Mouse (Mus musculus) stomach, embryonic 15.5 days (tissue): ENCODE results near the gene Asphd1. TPM values are rescaled to one million over a fixed set of nuclear protein-coding genes. Genes with fewer than 3 reads are reported as not detected.

Experiments
- ATAC-seq: fragments of 200-750 bp; cut with Nextera tagmentation; 2 replicates; pipeline ENCODE4 v1.8.0; 2017; ENCODE audit warnings: low read depth, moderate number of reproducible peaks, moderate TSS enrichment; ENCODE audit not compliant: insufficient read depth, low FRiP score
- H3K27ac ChIP-seq: fragments of 300-500 bp; sonication (generic); 2 replicates; pipeline ENCODE4 v1.5.1; 2015; ENCODE audit warnings: mild to moderate bottlenecking, inconsistent platforms
- H3K27me3 ChIP-seq: fragments of 300-500 bp; sonication (generic); replicated peaks from 2 replicates; pipeline ENCODE4 v1.6.1; 2015; ENCODE audit warnings: inconsistent platforms
- H3K36me3 ChIP-seq: fragments of 300-500 bp; sonication (generic); 2 replicates; pipeline ENCODE4 v1.6.1; 2015; ENCODE audit warnings: inconsistent platforms
- H3K4me1 ChIP-seq: fragments of 300-500 bp; sonication (generic); 2 replicates; pipeline ENCODE4 v1.6.1; 2015; ENCODE audit warnings: inconsistent platforms
- H3K4me2 ChIP-seq: fragments of 300-500 bp; sonication (generic); 2 replicates; pipeline ENCODE4 v1.6.1; 2015; ENCODE audit warnings: mild to moderate bottlenecking, inconsistent platforms
- H3K4me3 ChIP-seq: fragments of 300-500 bp; sonication (generic); replicated peaks from 2 replicates; pipeline ENCODE4 v1.5.1; 2015; ENCODE audit warnings: inconsistent platforms
- H3K9ac ChIP-seq: fragments of 300-500 bp; sonication (generic); 2 replicates; pipeline ENCODE4 v1.6.1; 2015; ENCODE audit warnings: inconsistent platforms
- H3K9me3 ChIP-seq: fragments of 300-500 bp; sonication (generic); 2 replicates; pipeline ENCODE4 v1.6.1; 2016; ENCODE audit warnings: inconsistent platforms
- WGBS: fragments of 180-500 bp; shearing (Covaris S2); methylation state at CpG from one replicate; pipeline ENCODE4 v1.1.7; 2015; 5-methylcytosine and 5-hydroxymethylcytosine counted together
- polyA plus RNA-seq: library from polyadenylated mRNA; unstranded; fragments of >200 nt; fragmentation: Nextera tagmentation; extraction: Ambion mirVana; gene quantifications from 2 replicates; pipeline ENCODE4 v1.2.1, GENCODE M21; 2015

The Asphd1 gene
- polyA plus RNA-seq = 0.37 and 0.44 TPM in 2 replicates

- ATAC-seq = peak; percentile 19
- WGBS = under 1% methylated on average over 21 of the region's 21 CpGs
- no peak within 1 kb of the TSS for H3K9ac ChIP-seq
- H3K27ac ChIP-seq = no peak within 1 kb of the TSS
- H3K36me3 ChIP-seq = no peaks in the 10 kb centered on the region
- H3K4me1 ChIP-seq = peaks cover 5% of the 10 kb centered on the region
- peaks cover 27% of the 10 kb centered on the region for H3K27me3 ChIP-seq
- H3K4me3 ChIP-seq = peak within 1 kb of the TSS; percentile 51
- H3K9me3 ChIP-seq = no peaks in the 10 kb centered on the region
- peak within 1 kb of the TSS; percentile 99 for H3K4me2 ChIP-seq
Measured at GRCm38 (mm10) chr7:126949403-126949792, at the start of gene Asphd1. TSS of gene Asphd1 (minus strand) at chr7:126949582.

- no peaks in the 10 kb centered on the region for H3K27me3 ChIP-seq
- no peaks in the 10 kb centered on the region for H3K9me3 ChIP-seq
- H3K4me2 ChIP-seq = no peak overlapping the region
- no peak overlapping the region for H3K4me3 ChIP-seq
- no peaks in the 10 kb centered on the region for H3K4me1 ChIP-seq
- 0 out of 2 replicates have a peak, but pooled peaks cover 5% of the 10 kb centered on the region for H3K36me3 ChIP-seq
- WGBS = 79% methylated on average over 4 of the region's 4 CpGs
- no peak for ATAC-seq
- H3K27ac ChIP-seq = no peak overlapping the region
- H3K9ac ChIP-seq = no peak overlapping the region
Measured at GRCm38 (mm10) chr7:126996449-126996848, 47.1 kb upstream of the Asphd1 start.

GRCm38 (mm10) chr7:126988816-126989215, 39.4 kb upstream of the Asphd1 start:
- H3K4me3 ChIP-seq = no peak overlapping the region
- H3K27me3 ChIP-seq = no peaks in the 10 kb centered on the region
- WGBS = 70% methylated on average over 8 of the region's 8 CpGs
- ATAC-seq = no peak
- no peak overlapping the region for H3K4me2 ChIP-seq
- no peak overlapping the region for H3K27ac ChIP-seq
- no peaks in the 10 kb centered on the region for H3K36me3 ChIP-seq
- no peak overlapping the region for H3K9ac ChIP-seq
- H3K4me1 ChIP-seq = no peaks in the 10 kb centered on the region
- no peaks in the 10 kb centered on the region for H3K9me3 ChIP-seq

- 0 out of 2 replicates have a peak, but pooled peaks have one; percentile 54 for ATAC-seq
- WGBS = 40% methylated on average over 9 of the region's 9 CpGs
- H3K4me1 ChIP-seq = no peaks in the 10 kb centered on the region
- H3K36me3 ChIP-seq = no peaks in the 10 kb centered on the region
- no peak overlapping the region for H3K9ac ChIP-seq
- no peaks in the 10 kb centered on the region for H3K27me3 ChIP-seq
- H3K4me2 ChIP-seq = no peak overlapping the region
- no peak overlapping the region for H3K27ac ChIP-seq
- no peak overlapping the region for H3K4me3 ChIP-seq
- H3K9me3 ChIP-seq = no peaks in the 10 kb centered on the region
Measured at GRCm38 (mm10) chr7:126986319-126986718, 36.9 kb upstream of the Asphd1 start.

GRCm38 (mm10) chr7:126984667-126985444, 35.5 kb upstream of the Asphd1 start:
- H3K27me3 ChIP-seq = no peaks in the 10 kb centered on the region
- 44% methylated on average over 10 of the region's 10 CpGs for WGBS
- H3K9ac ChIP-seq = no peak overlapping the region
- H3K4me1 ChIP-seq = no peaks in the 10 kb centered on the region
- no peak overlapping the region for H3K4me3 ChIP-seq
- no peak for ATAC-seq
- no peak overlapping the region for H3K27ac ChIP-seq
- no peaks in the 10 kb centered on the region for H3K9me3 ChIP-seq
- no peak overlapping the region for H3K4me2 ChIP-seq
- H3K36me3 ChIP-seq = peaks cover 3% of the 10 kb centered on the region; the same call in 1 of the 2 replicates

GRCm38 (mm10) chr7:126983113-126983512, 33.7 kb upstream of the Asphd1 start:
- WGBS = 67% methylated on average over 7 of the region's 7 CpGs
- H3K4me2 ChIP-seq = no peak overlapping the region
- H3K27ac ChIP-seq = no peak overlapping the region
- no peak overlapping the region for H3K9ac ChIP-seq
- ATAC-seq = no peak
- peaks cover 4% of the 10 kb centered on the region; the same call in 1 of the 2 replicates for H3K4me1 ChIP-seq
- no peaks in the 10 kb centered on the region for H3K27me3 ChIP-seq
- H3K4me3 ChIP-seq = no peak overlapping the region
- H3K36me3 ChIP-seq = peaks cover 18% of the 10 kb centered on the region
- no peaks in the 10 kb centered on the region for H3K9me3 ChIP-seq

- WGBS = 78% methylated on average over 4 of the region's 4 CpGs
- peaks cover 11% of the 10 kb centered on the region; the same call in 1 of the 2 replicates for H3K4me1 ChIP-seq
- no peak overlapping the region for H3K27ac ChIP-seq
- H3K36me3 ChIP-seq = peaks cover 22% of the 10 kb centered on the region
- H3K9me3 ChIP-seq = no peaks in the 10 kb centered on the region
- H3K4me2 ChIP-seq = no peak overlapping the region
- H3K9ac ChIP-seq = no peak overlapping the region
- no peak for ATAC-seq
- no peak overlapping the region for H3K4me3 ChIP-seq
- H3K27me3 ChIP-seq = no peaks in the 10 kb centered on the region
Measured at GRCm38 (mm10) chr7:126982054-126982453, 32.7 kb upstream of the Asphd1 start.

GRCm38 (mm10) chr7:126981601-126982000, 32.2 kb upstream of the Asphd1 start:
- 83% methylated on average over 2 of the region's 2 CpGs for WGBS
- no peak for ATAC-seq
- no peak overlapping the region for H3K4me3 ChIP-seq
- H3K4me2 ChIP-seq = no peak overlapping the region
- no peak overlapping the region for H3K9ac ChIP-seq
- H3K27ac ChIP-seq = no peak overlapping the region
- H3K36me3 ChIP-seq = peaks cover 22% of the 10 kb centered on the region
- H3K4me1 ChIP-seq = peaks cover 12% of the 10 kb centered on the region; the same call in 1 of the 2 replicates
- H3K27me3 ChIP-seq = no peaks in the 10 kb centered on the region
- H3K9me3 ChIP-seq = no peaks in the 10 kb centered on the region

- Histone ChIP-seq H3K27ac (no peak overlapping the region), H3K4me2 (no peak overlapping the region), H3K36me3 (peaks cover 22% of the 10 kb centered on the region), H3K4me3 (no peak overlapping the region), H3K27me3 (no peaks in the 10 kb centered on the region), H3K9ac (no peak overlapping the region), H3K4me1 (peaks cover 20% of the 10 kb centered on the region; the same call in 1 of the 2 replicates), H3K9me3 (no peaks in the 10 kb centered on the region)
- no peak for ATAC-seq
- 92% methylated on average over 6 of the region's 6 CpGs for WGBS
Measured at GRCm38 (mm10) chr7:126978841-126979240, 29.5 kb upstream of the Asphd1 start.

- Histone ChIP-seq H3K27ac (peak overlapping the region; percentile 98), H3K4me2 (peak overlapping the region; percentile 75), H3K9ac (peak overlapping the region; percentile 93), H3K4me1 (peaks cover 20% of the 10 kb centered on the region; the same call in 1 of the 2 replicates), H3K27me3 (no peaks in the 10 kb centered on the region), H3K4me3 (peak overlapping the region; percentile 69), H3K9me3 (no peaks in the 10 kb centered on the region), H3K36me3 (peaks cover 22% of the 10 kb centered on the region)
- ATAC-seq = no peak
- 18% methylated on average over 14 of the region's 14 CpGs for WGBS
Measured at GRCm38 (mm10) chr7:126976878-126977459, 27.6 kb upstream of the Asphd1 start.

GRCm38 (mm10) chr7:126975950-126976866, 26.8 kb upstream of the Asphd1 start, which contains the start of gene Cdiptos:
TSS of gene Cdiptos (minus strand) at chr7:126976098.
- Histone ChIP-seq H3K27me3 (no peaks in the 10 kb centered on the region), H3K4me1 (peaks cover 20% of the 10 kb centered on the region; the same call in 1 of the 2 replicates), H3K9ac (peak within 1 kb of the TSS; percentile 93), H3K4me3 (peak within 1 kb of the TSS; percentile 69), H3K9me3 (no peaks in the 10 kb centered on the region), H3K27ac (peak within 1 kb of the TSS; percentile 98), H3K36me3 (peaks cover 22% of the 10 kb centered on the region), H3K4me2 (peak within 1 kb of the TSS; percentile 75)
- under 1% methylated on average over 55 of the region's 55 CpGs for WGBS
- ATAC-seq = peak; percentile 95

GRCm38 (mm10) chr7:126975893-126975949, 26.3 kb upstream of the Asphd1 start, which contains the start of gene Cdipt:
TSS of gene Cdipt (plus strand) at chr7:126975914.
- H3K4me1 ChIP-seq = peaks cover 20% of the 10 kb centered on the region; the same call in 1 of the 2 replicates
- peaks cover 22% of the 10 kb centered on the region for H3K36me3 ChIP-seq
- 0% methylated on average over 1 of the region's 1 CpGs for WGBS
- H3K27ac ChIP-seq = peak within 1 kb of the TSS; percentile 98
- H3K27me3 ChIP-seq = no peaks in the 10 kb centered on the region
- H3K9ac ChIP-seq = peak within 1 kb of the TSS; percentile 93
- no peaks in the 10 kb centered on the region for H3K9me3 ChIP-seq
- H3K4me3 ChIP-seq = peak within 1 kb of the TSS; percentile 69
- H3K4me2 ChIP-seq = peak within 1 kb of the TSS; percentile 75
- ATAC-seq = no peak
